Mouse (Mus musculus): Measurements from ENCODE around the gene Mfsd2b.

DNA sequence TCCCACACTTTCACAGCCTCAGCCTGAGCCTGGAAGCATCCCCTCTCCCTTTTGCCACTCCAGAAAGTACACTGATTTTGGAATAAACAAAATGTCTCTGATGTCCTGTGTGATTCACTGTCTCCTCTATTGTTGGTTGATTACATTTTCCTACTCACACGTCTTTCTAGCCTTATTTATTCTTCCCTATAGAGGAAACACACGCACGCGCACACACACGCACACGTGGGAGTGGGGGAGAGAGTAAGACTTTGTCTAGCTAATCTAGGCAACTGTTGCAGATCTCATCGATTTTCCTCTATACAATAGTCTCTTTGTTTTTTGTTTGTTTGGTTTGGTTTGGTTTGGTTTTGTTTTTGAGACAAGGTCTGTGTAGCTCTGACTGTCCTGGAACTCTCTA, 34.2 kb upstream of the Mfsd2b start:
- TF ChIP-seq POLR2A (IDR thresholded peaks at IDR 0.05; ENCODE audit: low read depth, low read length) (no peak), CTCF (IDR thresholded peaks at IDR 0.05; ENCODE audit: borderline replicate concordance, insufficient read depth, low read length) (no peak)

All from embryonic fibroblast, embryonic 13.5 days (primary cell).